Comparison of ENCODE assay signal across 16 mouse cellular contexts in the genomic region with DNA sequence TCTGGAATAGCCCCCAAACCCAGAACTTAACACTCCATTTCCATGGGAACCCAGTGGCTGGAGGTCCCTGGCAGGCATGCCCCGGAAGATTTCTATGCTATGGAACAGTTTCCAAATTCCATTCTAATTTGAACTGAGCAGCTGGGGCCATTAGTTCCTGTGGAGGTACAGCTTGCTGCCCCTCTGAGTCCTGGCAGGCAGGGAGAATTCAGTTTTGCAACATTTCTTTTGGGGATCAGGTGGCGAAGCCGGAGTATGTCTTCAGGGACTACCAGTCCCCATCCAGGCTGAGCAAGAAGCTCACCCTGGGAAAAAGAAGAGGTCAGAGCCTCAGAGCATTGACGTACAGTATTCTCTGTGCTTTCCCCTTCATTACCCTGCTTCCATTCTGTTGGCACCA.
DNase-seq lines count a peak whose midpoint lies in the region; ATAC-seq and TF ChIP-seq lines count a peak whose summit lies in the region.
"Had no signal": no experiment of that assay in that cellular context is flagged by ENCODE, and none has a peak within 500 bp of the region (broad histone marks: within the 10 kb centered on the region; RNA-seq: fewer than 3 reads in every experiment).

No protein-coding gene starts in this region.

- no peaks in the 10 kb centered on the region for H3K36me3 ChIP-seq in hindbrain, postnatal 0 days (ENCODE audit: insufficient read depth, low read length)
- no peaks in the 10 kb centered on the region for H3K36me3 ChIP-seq in hindbrain, embryonic 16.5 days (ENCODE audit: control insufficient read depth, insufficient read depth, low read length)
- H3K36me3 ChIP-seq: embryonic facial prominence, embryonic 13.5 days; heart, embryonic 13.5 days had no signal

- no peak for TF ChIP-seq CTCF in hindbrain, postnatal 0 days (IDR thresholded peaks at IDR 0.05; ENCODE audit: low read depth)

- 0 out of 2 replicates have a peak, but pooled peaks cover 4% of the 10 kb centered on the region for H3K4me1 ChIP-seq in hindbrain, postnatal 0 days (ENCODE audit: insufficient read depth, low read length)
- H3K4me1 ChIP-seq in hindbrain, embryonic 16.5 days (ENCODE audit: control insufficient read depth, insufficient read depth, low read depth, low read length) = no peaks in the 10 kb centered on the region
- H3K4me1 ChIP-seq: embryonic facial prominence, embryonic 13.5 days; heart, embryonic 13.5 days had no signal

- peak; percentile 10 for DNase-seq in cerebellum, adult 9-10 months
- DNase-seq in cerebellum, adult 8-10 months = no peak
- peak; percentile 57 for DNase-seq in hindbrain, postnatal 0 days (ENCODE audit: low spot score)
- peak; percentile 82 to 84 for DNase-seq in cerebellum, postnatal 10 days
- no peak for DNase-seq in layer of hippocampus, adult 18-20 months (ENCODE audit: low spot score in 2 of 2)
- no peak for DNase-seq in liver
- DNase-seq: adrenal gland, postnatal 10 days; gastrocnemius, adult 2 months; gastrocnemius, postnatal 36 days; heart, adult 11 months; heart, postnatal 36 days had no signal

- 38% methylated on average over 4 of the region's 4 CpGs for WGBS in hindbrain, postnatal 0 days
- WGBS in hindbrain, embryonic 16.5 days = 36% methylated on average over 4 of the region's 4 CpGs

- no peak overlapping the region for H3K4me2 ChIP-seq in hindbrain, postnatal 0 days (ENCODE audit: low read depth, low read length)
- H3K4me2 ChIP-seq in hindbrain, embryonic 16.5 days (ENCODE audit: low read length) = no peak overlapping the region
- H3K4me2 ChIP-seq: embryonic facial prominence, embryonic 13.5 days; forebrain, embryonic 13.5 days; heart, embryonic 13.5 days had no signal

- no peak for ATAC-seq in hindbrain, postnatal 0 days
- ATAC-seq in hindbrain, embryonic 16.5 days = no peak
- ATAC-seq: forebrain, embryonic 13.5 days; intestine, embryonic 16.5 days had no signal

- no peaks in the 10 kb centered on the region for H3K9me3 ChIP-seq in hindbrain, postnatal 0 days (ENCODE audit: low read length)
- no peaks in the 10 kb centered on the region; the same call in 1 of the 2 replicates for H3K9me3 ChIP-seq in hindbrain, embryonic 16.5 days (ENCODE audit: control insufficient read depth, low read length)
- H3K9me3 ChIP-seq: embryonic facial prominence, embryonic 13.5 days; forebrain, embryonic 13.5 days; heart, embryonic 13.5 days had no signal

- H3K27ac ChIP-seq in hindbrain, postnatal 0 days = no peak overlapping the region
- H3K27ac ChIP-seq in hindbrain, embryonic 16.5 days (ENCODE audit: low read depth, low read length) = no peak overlapping the region
- H3K27ac ChIP-seq: embryonic facial prominence, embryonic 13.5 days; forebrain, embryonic 13.5 days; gastrocnemius, adult 2 months; heart, embryonic 13.5 days had no signal

- H3K4me3 ChIP-seq in hindbrain, postnatal 0 days (ENCODE audit: low read length) = no peak overlapping the region
- H3K4me3 ChIP-seq in hindbrain, embryonic 16.5 days (ENCODE audit: low read length) = no peak overlapping the region
- H3K4me3 ChIP-seq: embryonic facial prominence, embryonic 13.5 days; forebrain, embryonic 13.5 days; gastrocnemius, adult 2 months; heart, embryonic 13.5 days had no signal

- H3K9ac ChIP-seq in hindbrain, postnatal 0 days (replicated peaks; ENCODE audit: low read length) = no peak overlapping the region
- H3K9ac ChIP-seq in hindbrain, embryonic 16.5 days (ENCODE audit: low read depth, low read length) = no peak overlapping the region
- H3K9ac ChIP-seq: embryonic facial prominence, embryonic 13.5 days; forebrain, embryonic 13.5 days; heart, embryonic 13.5 days had no signal

- H3K27me3 ChIP-seq in hindbrain, postnatal 0 days (ENCODE audit: insufficient read depth, low read length) = no peaks in the 10 kb centered on the region; the same call in 1 of the 2 replicates
- H3K27me3 ChIP-seq in hindbrain, embryonic 16.5 days (replicated peaks; ENCODE audit: control insufficient read depth, insufficient read depth, low read length) = no peaks in the 10 kb centered on the region

Comparison
In these comparisons a context has a peak if more than half of its experiments do, and no peak if none do; other contexts are left out.
1. DNase-seq: peak in cerebellum, adult 9-10 months (single experiment), hindbrain, postnatal 0 days (single experiment) and cerebellum, postnatal 10 days (2 of 2); none in cerebellum, adult 8-10 months (single experiment), layer of hippocampus, adult 18-20 months (0 of 2) and liver (single experiment).